Mouse (Mus musculus) hindbrain, postnatal 0 days (tissue): Measurements from ENCODE around the gene Ncapd2. TPM values are rescaled to one million over a fixed set of nuclear protein-coding genes. Genes with fewer than 3 reads are reported as not detected.
A peak's percentile ranks its signal among the peaks of the same experiment; 100 is the strongest.

Source experiments
- ATAC-seq: fragments of 200-750 bp; cut with Nextera tagmentation; 2 replicates; pipeline ENCODE4 v1.8.0; 2017; ENCODE audit warnings: mild to moderate bottlenecking, moderate TSS enrichment, moderate library complexity
- DNase-seq: peaks from one replicate; pipeline ENCODE4 v3.0.0-alpha.2; 2015; ENCODE audit warnings: low spot score
- H3K27ac ChIP-seq: fragments of 300-500 bp; sonication (generic); 2 replicates; pipeline ENCODE4 v1.5.1; 2014; ENCODE audit warnings: mild to moderate bottlenecking
- H3K27me3 ChIP-seq: fragments of 300-500 bp; sonication (generic); 2 replicates; pipeline ENCODE4 v1.6.1; 2014; ENCODE audit warnings: low read length, mixed read lengths; ENCODE audit not compliant: insufficient read depth
- H3K36me3 ChIP-seq: fragments of 300-500 bp; sonication (generic); 2 replicates; pipeline ENCODE4 v1.6.1; 2014; ENCODE audit warnings: low read length, mixed read lengths; ENCODE audit not compliant: insufficient read depth
- H3K4me1 ChIP-seq: fragments of 300-500 bp; sonication (generic); 2 replicates; pipeline ENCODE4 v1.6.1; 2014; ENCODE audit warnings: antibody characterized with exemption, low read length, mixed read lengths; ENCODE audit not compliant: insufficient read depth
- H3K4me2 ChIP-seq: fragments of 300-500 bp; sonication (generic); 2 replicates; pipeline ENCODE4 v1.6.1; 2014; ENCODE audit warnings: low read depth, mild to moderate bottlenecking, low read length, moderate library complexity, mixed read lengths
- H3K4me3 ChIP-seq: fragments of 300-500 bp; sonication (generic); 2 replicates; pipeline ENCODE4 v1.5.1; 2014; ENCODE audit warnings: low read length
- H3K9ac ChIP-seq: fragments of 300-500 bp; sonication (generic); replicated peaks from 2 replicates; pipeline ENCODE4 v1.6.1; 2014; ENCODE audit warnings: mild to moderate bottlenecking, low read length, moderate library complexity, mixed read lengths
- H3K9me3 ChIP-seq: fragments of 300-500 bp; sonication (generic); 2 replicates; pipeline ENCODE4 v1.6.1; 2016; ENCODE audit warnings: low read length, mixed read lengths
- CTCF ChIP-seq: IDR thresholded peaks from 2 replicates; pipeline ENCODE4 v1.5.1; 2016; ENCODE audit warnings: antibody characterized with exemption, control low read depth, low read depth
- WGBS: fragments of 180-500 bp; shearing (Covaris S2); extraction: QIAGEN DNeasy Blood & Tissue Kit; methylation state at CpG from one replicate; pipeline ENCODE4 v1.1.7; 2014; 5-methylcytosine and 5-hydroxymethylcytosine counted together
- polyA plus RNA-seq: library from polyadenylated mRNA; unstranded; fragments of >200 nt; fragmentation: Nextera tagmentation; extraction: Ambion mirVana; gene quantifications from 2 replicates; pipeline ENCODE4 v1.2.1, GENCODE M21; 2015
- total RNA-seq: library from RNA; depleted of rRNA; stranded (reverse); fragments of >200 nt; gene quantifications from 2 replicates; pipeline ENCODE4 v1.2.3, GENCODE M21; 2014

Gene Ncapd2
- total and polyA plus RNA-seq, 2 experiments from 2014 or later, result 30.3 to 47.1 TPM

DNA sequence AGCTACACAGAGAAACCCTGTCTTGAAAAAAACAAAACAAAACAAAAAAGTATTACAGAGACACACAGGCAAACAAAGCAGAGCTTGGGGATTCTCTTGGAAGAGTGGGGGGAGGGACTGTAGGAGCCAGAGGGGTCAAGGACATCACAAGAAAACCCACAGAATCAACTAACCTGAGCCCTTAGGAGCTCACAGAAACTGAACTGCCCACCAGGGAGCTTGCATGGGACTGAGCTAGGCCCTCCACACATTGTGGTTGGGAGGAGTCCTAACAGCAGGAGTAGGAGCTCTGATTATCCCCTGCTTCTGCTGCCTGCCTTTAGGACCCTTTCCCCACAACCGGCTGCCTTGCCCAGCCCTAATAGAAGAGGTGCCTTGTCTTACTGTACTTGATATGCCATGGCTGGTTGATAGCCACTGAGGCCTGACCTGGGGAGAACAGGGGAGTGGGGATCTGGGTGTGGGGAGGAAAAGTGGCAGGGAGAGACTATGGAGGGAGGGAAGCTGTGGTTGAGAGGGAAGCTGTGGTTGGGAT, 4.1 kb upstream of the Ncapd2 start:
- Histone ChIP-seq H3K27ac (no peak overlapping the region), H3K9me3 (no peaks in the 10 kb centered on the region), H3K4me2 (no peak overlapping the region), H3K4me1 (peaks cover 5% of the 10 kb centered on the region), H3K27me3 (no peaks in the 10 kb centered on the region), H3K9ac (no peak overlapping the region), H3K36me3 (peaks cover 16% of the 10 kb centered on the region), H3K4me3 (no peak overlapping the region)
- no peak for ATAC-seq
- no peak for DNase-seq
- WGBS, result 12% methylated on average over 1 of the region's 1 CpGs
- no peak for TF ChIP-seq CTCF

DNA sequence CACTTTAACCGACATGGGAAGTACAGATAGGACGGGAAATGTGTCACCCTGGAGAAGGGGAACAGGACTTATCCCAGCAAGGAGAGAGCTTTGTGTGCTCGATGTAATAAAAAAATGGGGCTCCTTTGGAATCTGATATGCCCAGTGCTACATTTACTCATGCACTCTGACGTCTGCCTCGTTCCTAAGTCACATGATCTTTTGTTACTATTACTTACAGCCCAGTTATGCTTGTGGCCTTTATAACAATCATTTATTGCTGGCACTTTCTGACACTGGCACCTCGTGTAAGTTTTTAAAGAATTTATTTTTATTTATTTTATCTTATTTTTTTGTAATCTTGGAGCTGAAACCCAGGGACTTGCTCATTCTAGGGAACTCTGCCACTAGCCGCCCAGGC, 1.9 kb upstream of the Ncapd2 start:
- no peak for ATAC-seq
- H3K27ac ChIP-seq, result no peak overlapping the region
- H3K9ac ChIP-seq, result no peak overlapping the region
- no peak overlapping the region for H3K4me2 ChIP-seq
- peaks cover 5% of the 10 kb centered on the region for H3K4me1 ChIP-seq
- TF ChIP-seq CTCF, result no peak
- H3K36me3 ChIP-seq, result peaks cover 22% of the 10 kb centered on the region
- H3K9me3 ChIP-seq, result no peaks in the 10 kb centered on the region
- 80% methylated on average over 7 of the region's 7 CpGs for WGBS
- H3K27me3 ChIP-seq, result no peaks in the 10 kb centered on the region
- no peak overlapping the region for H3K4me3 ChIP-seq
- no peak for DNase-seq

DNA sequence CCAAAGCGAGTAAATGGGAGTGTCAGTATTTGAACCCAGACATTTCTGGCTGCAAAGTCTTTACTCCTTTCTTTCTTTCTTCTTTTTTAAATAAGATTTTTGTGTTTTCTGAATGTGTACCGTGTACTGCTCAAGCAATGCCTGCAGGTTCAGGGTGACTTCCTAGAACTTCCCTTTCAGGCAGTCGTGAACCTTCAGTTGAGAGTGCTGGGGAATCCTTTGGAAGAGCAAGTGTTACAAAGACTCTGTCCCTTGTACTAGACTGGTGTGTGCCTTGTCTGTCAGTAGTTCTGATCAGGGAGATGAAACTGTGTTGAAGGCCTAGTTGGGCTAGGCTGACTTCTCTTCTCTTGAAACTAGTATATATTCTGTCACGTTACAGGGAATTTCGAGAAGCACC, 1.3 kb upstream of the Ncapd2 start:
- peak overlapping the region; percentile 70 for H3K4me3 ChIP-seq
- H3K4me2 ChIP-seq, result peak overlapping the region; percentile 88
- ATAC-seq (no peak), DNase-seq (no peak)
- H3K4me1 ChIP-seq, result peaks cover 5% of the 10 kb centered on the region
- no peak for TF ChIP-seq CTCF
- WGBS, result 51% methylated on average over 5 of the region's 5 CpGs
- H3K9me3 ChIP-seq, result no peaks in the 10 kb centered on the region
- peak overlapping the region; percentile 74 for H3K9ac ChIP-seq
- H3K27ac ChIP-seq, result peak overlapping the region; percentile 97
- no peaks in the 10 kb centered on the region for H3K27me3 ChIP-seq
- H3K36me3 ChIP-seq, result peaks cover 23% of the 10 kb centered on the region

DNA sequence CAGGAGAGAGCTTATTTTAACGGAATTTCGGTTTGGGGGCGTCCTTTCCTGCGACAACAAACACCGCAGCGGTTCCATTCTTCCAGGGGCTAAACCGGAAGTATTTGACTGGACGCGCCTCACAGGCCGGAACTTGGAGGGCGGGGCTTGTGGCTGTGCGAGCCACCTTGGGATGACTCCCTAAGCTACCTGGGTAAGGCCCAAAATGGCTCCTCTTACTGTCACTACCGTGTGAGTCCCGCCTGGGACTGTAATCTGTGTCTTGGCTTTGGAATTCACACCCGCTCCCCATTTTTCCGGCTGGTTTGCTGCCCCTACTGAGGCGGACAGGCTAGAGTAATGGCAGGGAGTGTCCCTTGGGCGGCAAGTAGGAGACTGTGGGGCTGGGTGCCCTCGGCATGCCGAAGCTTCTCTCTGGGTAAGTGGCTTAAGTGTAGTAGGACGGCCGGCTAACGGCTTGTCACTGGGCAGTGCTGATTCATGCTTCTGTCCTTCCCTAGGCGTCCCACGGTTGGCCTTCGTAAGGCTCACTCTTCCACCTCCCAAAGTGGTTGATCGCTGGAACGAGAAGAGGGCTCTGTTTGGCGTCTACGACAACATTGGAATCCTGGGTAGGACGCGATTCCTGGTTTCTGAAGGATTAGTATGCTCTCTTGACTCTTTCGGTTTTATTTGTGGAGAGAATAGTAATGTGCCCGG, 664 bp upstream of the Ncapd2 start:
- WGBS, result under 1% methylated on average over 34 of the region's 34 CpGs
- peaks cover 5% of the 10 kb centered on the region for H3K4me1 ChIP-seq
- ATAC-seq (peak; percentile 94), DNase-seq (peak; percentile 96)
- H3K36me3 ChIP-seq, result peaks cover 29% of the 10 kb centered on the region
- TF ChIP-seq CTCF, result no peak
- H3K9ac ChIP-seq, result peak overlapping the region; percentile 74
- H3K9me3 ChIP-seq, result no peaks in the 10 kb centered on the region
- H3K4me2 ChIP-seq, result peak overlapping the region; percentile 88
- no peaks in the 10 kb centered on the region for H3K27me3 ChIP-seq
- peak overlapping the region; percentile 70 for H3K4me3 ChIP-seq
- peak overlapping the region; percentile 97 for H3K27ac ChIP-seq

DNA sequence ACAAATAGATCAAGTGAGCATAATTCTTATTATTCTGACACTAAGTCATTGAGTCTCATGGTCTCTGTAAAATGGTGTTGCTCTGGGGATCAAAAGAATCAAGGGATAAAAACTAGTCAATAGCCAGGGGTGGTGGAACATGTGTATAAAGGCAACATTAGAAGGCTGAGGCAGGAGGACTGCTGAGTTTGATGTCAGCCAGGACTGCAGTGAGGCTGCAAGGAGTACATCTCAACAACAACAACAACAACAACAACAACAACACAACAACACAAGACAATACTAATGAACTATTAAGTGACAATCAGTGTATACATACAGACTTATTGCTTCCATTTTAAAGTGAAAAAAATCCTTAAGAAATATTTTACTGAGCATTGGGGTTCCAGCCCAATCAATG, 685 bp downstream of the Ncapd2 start:
- DNase-seq (no peak), ATAC-seq (no peak)
- Histone ChIP-seq H3K4me2 (peak overlapping the region; percentile 88), H3K4me3 (peak overlapping the region; percentile 70), H3K4me1 (peaks cover 5% of the 10 kb centered on the region), H3K9me3 (no peaks in the 10 kb centered on the region), H3K36me3 (peaks cover 33% of the 10 kb centered on the region), H3K27ac (peak overlapping the region; percentile 97; the same call in 1 of the 2 replicates), H3K27me3 (no peaks in the 10 kb centered on the region), H3K9ac (peak overlapping the region; percentile 74)
- TF ChIP-seq CTCF, result no peak

DNA sequence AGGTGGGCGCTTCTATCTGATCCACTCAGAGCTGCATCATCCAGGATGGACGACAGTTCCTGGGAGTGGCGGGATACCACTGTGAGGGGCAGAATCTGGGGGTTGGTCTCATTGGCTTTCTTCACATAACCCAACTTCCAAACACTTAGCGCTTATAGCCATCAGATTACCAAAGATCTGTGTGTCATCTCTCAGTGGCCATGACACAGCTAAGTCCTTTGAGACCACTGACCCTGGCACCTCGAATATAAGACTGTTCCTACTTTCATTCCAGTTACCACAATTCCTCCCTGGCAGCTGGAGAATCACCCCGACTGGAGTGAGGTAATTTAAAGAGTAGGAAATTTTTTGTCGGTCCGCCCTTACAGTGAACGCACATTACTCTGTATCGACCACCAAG, 5.3 kb downstream of the Ncapd2 start:
- Histone ChIP-seq H3K9me3 (no peaks in the 10 kb centered on the region), H3K4me2 (no peak overlapping the region), H3K9ac (no peak overlapping the region), H3K36me3 (peaks cover 56% of the 10 kb centered on the region), H3K27ac (no peak overlapping the region), H3K4me3 (no peak overlapping the region), H3K4me1 (no peaks in the 10 kb centered on the region), H3K27me3 (no peaks in the 10 kb centered on the region)
- ATAC-seq, result no peak
- no peak for DNase-seq
- 94% methylated on average over 10 of the region's 10 CpGs for WGBS
- TF ChIP-seq CTCF, result no peak

DNA sequence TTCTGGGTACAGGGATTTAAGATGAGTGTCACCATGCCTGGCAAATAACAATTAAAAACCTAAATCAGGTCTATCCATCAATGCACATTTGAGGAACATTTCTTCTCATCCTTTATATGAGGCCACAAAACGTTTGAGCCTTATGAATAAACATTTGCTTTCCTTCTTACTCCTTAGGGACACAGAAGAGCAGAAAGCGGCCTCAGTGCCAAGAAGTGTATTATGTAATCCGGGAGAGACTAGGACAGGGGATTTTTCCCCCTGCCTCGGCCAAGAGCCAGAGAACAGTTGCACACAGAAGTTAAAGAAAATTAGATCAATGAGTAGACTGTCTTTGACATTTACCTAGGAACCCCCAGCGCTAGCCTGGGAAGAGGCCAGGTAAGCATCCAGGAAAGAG, 9.4 kb downstream of the Ncapd2 start:
- Histone ChIP-seq H3K4me1 (no peaks in the 10 kb centered on the region), H3K9me3 (no peaks in the 10 kb centered on the region), H3K9ac (no peak overlapping the region), H3K27ac (no peak overlapping the region), H3K27me3 (no peaks in the 10 kb centered on the region), H3K4me2 (no peak overlapping the region), H3K36me3 (peaks cover 71% of the 10 kb centered on the region), H3K4me3 (no peak overlapping the region)
- no peak for TF ChIP-seq CTCF
- no peak for DNase-seq
- no peak for ATAC-seq
- WGBS, result 59% methylated on average over 5 of the region's 5 CpGs
